Mouse (Mus musculus) midbrain, embryonic 11.5 days (tissue): ENCODE measurements around the gene Gimap4. TPM values are rescaled to one million over a fixed set of nuclear protein-coding genes. Genes with fewer than 3 reads are reported as not detected.

ENCODE experiments used
- ATAC-seq: fragments of 200-750 bp; cut with Nextera tagmentation; 2 replicates; pipeline ENCODE4 v1.8.0; 2017; ENCODE audit warnings: moderate TSS enrichment, moderate library complexity; ENCODE audit not compliant: low FRiP score
- DNase-seq: peaks from one replicate; pipeline ENCODE4 v3.0.0; 2015; ENCODE audit warnings: low spot score; ENCODE audit errors: missing footprints
- H3K27ac ChIP-seq: fragments of 300-500 bp; sonication (generic); 2 replicates; pipeline ENCODE4 v1.5.1; 2014; ENCODE audit warnings: low read depth, low read length
- H3K27me3 ChIP-seq: fragments of 300-500 bp; sonication (generic); 2 replicates; pipeline ENCODE4 v1.6.1; 2014; ENCODE audit warnings: mild to moderate bottlenecking, low read length, moderate library complexity, mixed read lengths; ENCODE audit not compliant: control insufficient read depth, insufficient read depth
- H3K36me3 ChIP-seq: fragments of 300-500 bp; sonication (generic); 2 replicates; pipeline ENCODE4 v1.6.1; 2014; ENCODE audit warnings: mild to moderate bottlenecking, low read length, moderate library complexity, mixed read lengths; ENCODE audit not compliant: control insufficient read depth, insufficient read depth
- H3K4me1 ChIP-seq: fragments of 300-500 bp; sonication (generic); 2 replicates; pipeline ENCODE4 v1.6.1; 2014; ENCODE audit warnings: low read length; ENCODE audit not compliant: control insufficient read depth, insufficient read depth
- H3K4me2 ChIP-seq: fragments of 300-500 bp; sonication (generic); 2 replicates; pipeline ENCODE4 v1.6.1; 2014; ENCODE audit warnings: mild to moderate bottlenecking, moderate library complexity
- H3K4me3 ChIP-seq: fragments of 300-500 bp; sonication (generic); 2 replicates; pipeline ENCODE4 v1.5.1; 2014; ENCODE audit warnings: low read depth, low read length
- H3K9ac ChIP-seq: fragments of 300-500 bp; sonication (generic); 2 replicates; pipeline ENCODE4 v1.6.1; 2014; ENCODE audit warnings: low read length
- H3K9me3 ChIP-seq: fragments of 300-500 bp; sonication (generic); 2 replicates; pipeline ENCODE4 v1.6.1; 2016; ENCODE audit warnings: low read length; ENCODE audit not compliant: control insufficient read depth
- WGBS: fragments of 180-500 bp; shearing (Covaris S2); extraction: QIAGEN DNeasy Blood & Tissue Kit; methylation state at CpG from one replicate; pipeline ENCODE4 v1.1.7; 2014; 5-methylcytosine and 5-hydroxymethylcytosine counted together
- polyA plus RNA-seq: library from polyadenylated mRNA; unstranded; fragments of >200 nt; fragmentation: Nextera tagmentation; extraction: Ambion mirVana; gene quantifications from 2 replicates; pipeline ENCODE4 v1.2.1, GENCODE M21; 2014

The Gimap4 gene
- polyA plus RNA-seq, 1 experiment from 2014 or later: 4.8 TPM

GRCm38 (mm10) chr6:48646995-48647394 is 37.4 kb upstream of the Gimap4 start, which contains the start of gene Gimap8:
Gimap8 (plus strand) TSS chr6:48647234.
- Histone ChIP-seq H3K9me3 (no peaks in the 10 kb centered on the region), H3K27ac (no peak within 1 kb of the TSS), H3K36me3 (no peaks in the 10 kb centered on the region), H3K4me2 (no peak within 1 kb of the TSS), H3K9ac (no peak within 1 kb of the TSS), H3K27me3 (no peaks in the 10 kb centered on the region), H3K4me3 (no peak within 1 kb of the TSS), H3K4me1 (no peaks in the 10 kb centered on the region)
- DNase-seq (no peak), ATAC-seq (no peak)
- 49% methylated on average over 3 of the region's 3 CpGs for WGBS

- Histone ChIP-seq H3K4me3 (no peak overlapping the region), H3K4me1 (no peaks in the 10 kb centered on the region), H3K27me3 (no peaks in the 10 kb centered on the region), H3K9me3 (no peaks in the 10 kb centered on the region), H3K9ac (no peak overlapping the region), H3K36me3 (no peaks in the 10 kb centered on the region), H3K4me2 (no peak overlapping the region), H3K27ac (no peak overlapping the region)
- DNase-seq: no peak
- ATAC-seq: no peak
- 94% methylated on average over 2 of the region's 2 CpGs for WGBS
Measured at GRCm38 (mm10) chr6:48647611-48648010, 36.7 kb upstream of the Gimap4 start.

- DNase-seq (no peak), ATAC-seq (no peak)
- H3K9ac ChIP-seq: no peak overlapping the region
- no peaks in the 10 kb centered on the region for H3K36me3 ChIP-seq
- no peaks in the 10 kb centered on the region for H3K27me3 ChIP-seq
- 82% methylated on average over 4 of the region's 4 CpGs for WGBS
- no peak overlapping the region for H3K27ac ChIP-seq
- H3K9me3 ChIP-seq: no peaks in the 10 kb centered on the region
- H3K4me2 ChIP-seq: no peak overlapping the region
- H3K4me3 ChIP-seq: no peak overlapping the region
- no peaks in the 10 kb centered on the region for H3K4me1 ChIP-seq
Measured at GRCm38 (mm10) chr6:48648779-48649178, 35.6 kb upstream of the Gimap4 start.

GRCm38 (mm10) chr6:48650041-48650440 is 34.3 kb upstream of the Gimap4 start:
- no peaks in the 10 kb centered on the region for H3K4me1 ChIP-seq
- WGBS: 86% methylated on average over 9 of the region's 9 CpGs
- H3K4me2 ChIP-seq: no peak overlapping the region

GRCm38 (mm10) chr6:48658721-48659120 is 25.6 kb upstream of the Gimap4 start:
- Histone ChIP-seq H3K9ac (no peak overlapping the region), H3K9me3 (no peaks in the 10 kb centered on the region), H3K27me3 (no peaks in the 10 kb centered on the region), H3K27ac (no peak overlapping the region), H3K36me3 (no peaks in the 10 kb centered on the region), H3K4me1 (no peaks in the 10 kb centered on the region), H3K4me2 (no peak overlapping the region), H3K4me3 (no peak overlapping the region)
- no peak for ATAC-seq
- WGBS: 85% methylated on average over 5 of the region's 5 CpGs
- no peak for DNase-seq

More at GRCm38 (mm10) chr6:48650041-48650440, 34.3 kb upstream of the Gimap4 start:
- ATAC-seq: no peak
- H3K9me3 ChIP-seq: no peaks in the 10 kb centered on the region
- H3K36me3 ChIP-seq: no peaks in the 10 kb centered on the region
- H3K27me3 ChIP-seq: no peaks in the 10 kb centered on the region
- no peak for DNase-seq
- H3K4me3 ChIP-seq: no peak overlapping the region
- H3K27ac ChIP-seq: no peak overlapping the region
- no peak overlapping the region for H3K9ac ChIP-seq

GRCm38 (mm10) chr6:48664750-48665149 is 19.6 kb upstream of the Gimap4 start:
- H3K9ac ChIP-seq: no peak overlapping the region
- ATAC-seq (no peak), DNase-seq (no peak)
- no peaks in the 10 kb centered on the region for H3K36me3 ChIP-seq
- no peak overlapping the region for H3K27ac ChIP-seq
- no peaks in the 10 kb centered on the region for H3K4me1 ChIP-seq
- H3K9me3 ChIP-seq: no peaks in the 10 kb centered on the region
- no peak overlapping the region for H3K4me3 ChIP-seq
- no peaks in the 10 kb centered on the region for H3K27me3 ChIP-seq
- H3K4me2 ChIP-seq: no peak overlapping the region
- WGBS: 81% methylated on average over 4 of the region's 4 CpGs

- H3K27ac ChIP-seq: no peak overlapping the region
- WGBS: 91% methylated on average over 9 of the region's 9 CpGs
- no peaks in the 10 kb centered on the region for H3K9me3 ChIP-seq
- H3K9ac ChIP-seq: no peak overlapping the region
- H3K4me3 ChIP-seq: no peak overlapping the region
- DNase-seq: no peak
- H3K4me1 ChIP-seq: no peaks in the 10 kb centered on the region
- no peaks in the 10 kb centered on the region for H3K36me3 ChIP-seq
- no peaks in the 10 kb centered on the region for H3K27me3 ChIP-seq
- no peak for ATAC-seq
- no peak overlapping the region for H3K4me2 ChIP-seq
Measured at GRCm38 (mm10) chr6:48665471-48665870, 18.9 kb upstream of the Gimap4 start.

GRCm38 (mm10) chr6:48666159-48666586 is 18.2 kb upstream of the Gimap4 start:
- H3K9me3 ChIP-seq: no peaks in the 10 kb centered on the region
- 71% methylated on average over 7 of the region's 7 CpGs for WGBS
- no peak for DNase-seq
- no peak overlapping the region for H3K4me2 ChIP-seq
- H3K9ac ChIP-seq: no peak overlapping the region
- H3K4me1 ChIP-seq: no peaks in the 10 kb centered on the region
- H3K27me3 ChIP-seq: no peaks in the 10 kb centered on the region
- H3K4me3 ChIP-seq: no peak overlapping the region
- no peaks in the 10 kb centered on the region for H3K36me3 ChIP-seq
- H3K27ac ChIP-seq: no peak overlapping the region
- no peak for ATAC-seq

GRCm38 (mm10) chr6:48668022-48668421 is 16.3 kb upstream of the Gimap4 start:
- Histone ChIP-seq H3K9me3 (no peaks in the 10 kb centered on the region), H3K4me1 (no peaks in the 10 kb centered on the region), H3K4me2 (no peak overlapping the region), H3K27me3 (no peaks in the 10 kb centered on the region), H3K27ac (no peak overlapping the region), H3K4me3 (no peak overlapping the region), H3K36me3 (no peaks in the 10 kb centered on the region), H3K9ac (no peak overlapping the region)
- DNase-seq (no peak), ATAC-seq (no peak)
